Mouse (Mus musculus): ENCODE measurements around the gene Lzts2. TPM values are rescaled to one million over a fixed set of nuclear protein-coding genes. Genes with fewer than 3 reads are reported as not detected.

The Lzts2 gene
- polyA plus RNA-seq, 1 experiment from 2014 or later = 14.8 TPM

DNA sequence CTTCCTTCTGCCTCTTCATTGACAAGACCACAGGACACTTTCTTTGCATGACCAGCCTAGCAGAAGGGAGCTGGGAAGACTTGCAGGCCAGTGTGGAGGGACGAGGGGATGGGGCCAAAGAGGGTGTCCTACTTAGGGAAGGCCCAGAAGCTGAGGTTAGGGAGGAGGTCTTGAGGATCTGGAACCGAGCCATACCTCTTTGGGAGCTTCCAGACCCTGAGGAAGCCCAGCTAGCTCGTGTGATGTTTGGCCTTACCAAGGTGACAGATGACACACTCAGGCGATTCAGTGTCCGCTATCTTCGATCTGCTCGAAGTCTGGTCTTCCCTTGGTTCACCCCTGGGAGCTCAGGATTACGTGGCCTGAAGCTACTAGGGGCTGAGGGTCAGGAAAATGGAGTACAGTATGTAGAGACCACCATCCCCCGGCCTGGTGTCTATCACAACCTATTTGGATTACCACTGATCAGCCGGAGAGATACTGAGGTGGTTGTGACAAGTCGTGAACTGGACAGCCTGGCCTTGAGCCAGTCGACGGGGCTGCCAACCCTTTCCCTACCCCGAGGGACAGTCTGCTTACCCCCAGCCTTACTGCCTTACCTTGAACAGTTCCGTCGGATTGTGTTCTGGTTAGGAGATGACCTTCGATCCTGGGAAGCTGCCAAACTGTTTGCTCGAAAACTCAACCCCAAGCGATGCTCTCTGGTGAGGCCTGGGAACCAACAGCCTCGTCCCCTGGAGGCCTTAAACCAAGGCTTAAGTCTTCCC lies 6.6 kb upstream of the Lzts2 start:
- H3K4me3 ChIP-seq (ENCODE audit: low read length) = no peak overlapping the region
- H3K4me1 ChIP-seq (ENCODE audit: control insufficient read depth, insufficient read depth, low read depth, low read length) = peaks cover 20% of the 10 kb centered on the region
- peak overlapping the region; percentile 85 for H3K4me2 ChIP-seq (ENCODE audit: low read length)
- ATAC-seq = no peak
- H3K27ac ChIP-seq (ENCODE audit: low read depth, low read length) = no peak overlapping the region; the same call in 1 of the 2 replicates
- no peaks in the 10 kb centered on the region for H3K9me3 ChIP-seq (ENCODE audit: control insufficient read depth, low read length)
- no peaks in the 10 kb centered on the region for H3K27me3 ChIP-seq (replicated peaks; ENCODE audit: control insufficient read depth, insufficient read depth, low read length)
- WGBS = 94% methylated on average over 20 of the region's 20 CpGs
- peak overlapping the region; percentile 86; the same call in 1 of the 2 replicates for H3K9ac ChIP-seq (ENCODE audit: low read depth, low read length)
- peaks cover 20% of the 10 kb centered on the region for H3K36me3 ChIP-seq (ENCODE audit: control insufficient read depth, insufficient read depth, low read length)

- no peak for ATAC-seq
- no peaks in the 10 kb centered on the region for H3K9me3 ChIP-seq (ENCODE audit: control insufficient read depth, low read length)
- no peak overlapping the region for H3K27ac ChIP-seq (ENCODE audit: low read depth, low read length)
- no peak overlapping the region for H3K4me3 ChIP-seq (ENCODE audit: low read length)
- WGBS = 92% methylated on average over 4 of the region's 4 CpGs
- peaks cover 18% of the 10 kb centered on the region for H3K36me3 ChIP-seq (ENCODE audit: control insufficient read depth, insufficient read depth, low read length)
- no peak overlapping the region for H3K9ac ChIP-seq (ENCODE audit: low read depth, low read length)
- no peak overlapping the region for H3K4me2 ChIP-seq (ENCODE audit: low read length)
- peaks cover 22% of the 10 kb centered on the region for H3K4me1 ChIP-seq (ENCODE audit: control insufficient read depth, insufficient read depth, low read depth, low read length)
- H3K27me3 ChIP-seq (replicated peaks; ENCODE audit: control insufficient read depth, insufficient read depth, low read length) = no peaks in the 10 kb centered on the region
Observed at GRCm38 (mm10) chr19:45010646-45011045, 3.6 kb upstream of the Lzts2 start.

DNA sequence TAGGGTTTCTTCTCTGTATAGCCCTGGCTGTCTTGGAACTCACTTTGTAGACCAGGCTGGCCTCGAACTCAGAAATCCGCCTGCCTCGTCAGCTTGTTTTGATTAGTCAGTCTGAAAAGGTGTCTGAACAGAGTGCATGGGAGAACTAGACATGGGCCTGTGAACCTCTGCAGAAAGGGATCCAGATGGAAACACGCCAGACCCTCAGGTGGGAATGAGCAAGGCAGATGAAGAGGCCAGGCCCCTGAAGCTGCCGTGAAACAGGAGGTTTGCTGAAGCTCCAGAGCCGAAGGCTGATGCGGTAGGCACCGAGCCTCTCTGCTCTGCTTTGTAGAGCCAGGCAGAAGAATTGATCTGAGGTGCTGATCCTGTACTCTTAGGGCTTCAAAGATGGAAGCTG lies 2.0 kb upstream of the Lzts2 start:
- WGBS = 85% methylated on average over 8 of the region's 8 CpGs
- no peak for ATAC-seq
- H3K4me2 ChIP-seq (ENCODE audit: low read length) = no peak overlapping the region
- no peak overlapping the region for H3K9ac ChIP-seq (ENCODE audit: low read depth, low read length)
- H3K27ac ChIP-seq (ENCODE audit: low read depth, low read length) = peak overlapping the region; percentile 26; the same call in 1 of the 2 replicates
- peaks cover 31% of the 10 kb centered on the region for H3K4me1 ChIP-seq (ENCODE audit: control insufficient read depth, insufficient read depth, low read depth, low read length)
- no peak overlapping the region for H3K4me3 ChIP-seq (ENCODE audit: low read length)
- H3K9me3 ChIP-seq (ENCODE audit: control insufficient read depth, low read length) = no peaks in the 10 kb centered on the region
- H3K36me3 ChIP-seq (ENCODE audit: control insufficient read depth, insufficient read depth, low read length) = peaks cover 18% of the 10 kb centered on the region
- H3K27me3 ChIP-seq (replicated peaks; ENCODE audit: control insufficient read depth, insufficient read depth, low read length) = no peaks in the 10 kb centered on the region

GRCm38 (mm10) chr19:45012636-45013035 lies 1.6 kb upstream of the Lzts2 start:
- peak overlapping the region; percentile 26; the same call in 1 of the 2 replicates for H3K27ac ChIP-seq (ENCODE audit: low read depth, low read length)
- no peak overlapping the region for H3K4me3 ChIP-seq (ENCODE audit: low read length)
- H3K27me3 ChIP-seq (replicated peaks; ENCODE audit: control insufficient read depth, insufficient read depth, low read length) = no peaks in the 10 kb centered on the region
- ATAC-seq = no peak
- peaks cover 30% of the 10 kb centered on the region for H3K4me1 ChIP-seq (ENCODE audit: control insufficient read depth, insufficient read depth, low read depth, low read length)
- peaks cover 18% of the 10 kb centered on the region for H3K36me3 ChIP-seq (ENCODE audit: control insufficient read depth, insufficient read depth, low read length)
- H3K9me3 ChIP-seq (ENCODE audit: control insufficient read depth, low read length) = no peaks in the 10 kb centered on the region
- WGBS = 42% methylated on average over 6 of the region's 6 CpGs
- H3K4me2 ChIP-seq (ENCODE audit: low read length) = no peak overlapping the region
- no peak overlapping the region for H3K9ac ChIP-seq (ENCODE audit: low read depth, low read length)

DNA sequence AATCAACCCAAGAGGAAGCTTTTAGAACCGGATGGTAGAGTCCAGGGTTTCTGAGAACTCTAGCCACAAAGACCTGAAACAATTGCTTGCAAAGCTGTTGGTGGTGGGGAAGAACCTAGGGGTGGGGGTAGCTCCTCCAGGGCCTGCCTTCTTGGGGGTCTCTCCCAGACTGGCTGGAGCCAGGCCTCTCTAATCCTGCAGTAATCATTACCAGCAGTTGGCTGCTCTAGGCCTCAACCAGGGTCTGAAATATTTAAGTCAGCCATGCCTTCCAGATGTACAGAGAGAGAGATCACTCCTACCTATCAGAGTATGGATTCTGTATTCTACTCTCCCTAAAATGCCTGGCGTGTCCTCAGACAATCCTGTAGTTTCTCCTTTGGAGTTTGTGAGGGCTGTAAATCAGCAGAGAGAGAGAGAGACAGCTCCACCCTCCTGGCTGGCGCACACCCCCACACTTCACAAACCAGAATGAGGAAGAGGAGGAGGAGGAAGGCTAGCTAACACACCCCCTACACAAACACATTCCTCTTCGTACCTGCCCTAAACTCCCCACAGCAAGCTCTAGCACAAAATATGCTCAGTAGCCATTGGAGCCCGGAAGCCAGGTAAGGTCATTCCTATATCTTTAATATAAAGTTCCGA lies 511 bp upstream of the Lzts2 start:
- H3K4me1 ChIP-seq (ENCODE audit: control insufficient read depth, insufficient read depth, low read depth, low read length) = peaks cover 34% of the 10 kb centered on the region
- no peak overlapping the region for H3K4me2 ChIP-seq (ENCODE audit: low read length)
- H3K4me3 ChIP-seq (ENCODE audit: low read length) = no peak overlapping the region
- no peaks in the 10 kb centered on the region for H3K9me3 ChIP-seq (ENCODE audit: control insufficient read depth, low read length)
- H3K9ac ChIP-seq (ENCODE audit: low read depth, low read length) = no peak overlapping the region
- H3K27me3 ChIP-seq (replicated peaks; ENCODE audit: control insufficient read depth, insufficient read depth, low read length) = no peaks in the 10 kb centered on the region
- peaks cover 15% of the 10 kb centered on the region for H3K36me3 ChIP-seq (ENCODE audit: control insufficient read depth, insufficient read depth, low read length)
- H3K27ac ChIP-seq (ENCODE audit: low read depth, low read length) = no peak overlapping the region
- WGBS = 75% methylated on average over 6 of the region's 6 CpGs
- ATAC-seq = no peak

DNA sequence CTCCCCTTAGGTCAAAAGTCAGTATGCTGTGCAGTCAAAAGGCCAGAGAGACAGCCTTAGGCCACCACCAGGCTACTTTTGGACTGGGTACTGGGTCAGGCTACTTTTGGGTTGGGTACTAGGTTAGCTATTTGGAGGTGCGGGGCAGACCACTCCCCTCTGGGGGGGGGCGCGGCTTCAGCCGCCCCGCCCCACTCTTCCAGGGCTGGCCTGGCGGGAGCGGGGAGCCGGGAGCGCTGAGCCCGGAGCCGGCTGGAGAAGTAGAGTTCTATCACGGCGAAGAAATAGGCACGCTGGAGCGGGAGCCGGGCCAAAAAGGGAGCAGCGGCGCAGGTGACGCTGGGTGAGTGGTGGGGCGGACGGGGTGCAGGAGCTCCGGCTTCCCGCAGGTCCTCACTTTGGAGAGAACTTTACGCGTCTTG lies 778 bp downstream of the Lzts2 start:
- Histone ChIP-seq H3K27ac (ENCODE audit: low read depth, low read length) (no peak overlapping the region), H3K4me1 (ENCODE audit: control insufficient read depth, insufficient read depth, low read depth, low read length) (peaks cover 41% of the 10 kb centered on the region), H3K9ac (ENCODE audit: low read depth, low read length) (peak overlapping the region; percentile 37), H3K4me2 (ENCODE audit: low read length) (peak overlapping the region; percentile 78), H3K4me3 (ENCODE audit: low read length) (peak overlapping the region; percentile 37), H3K27me3 (replicated peaks; ENCODE audit: control insufficient read depth, insufficient read depth, low read length) (no peaks in the 10 kb centered on the region), H3K36me3 (ENCODE audit: control insufficient read depth, insufficient read depth, low read length) (peaks cover 15% of the 10 kb centered on the region), H3K9me3 (ENCODE audit: control insufficient read depth, low read length) (no peaks in the 10 kb centered on the region)
- no peak for ATAC-seq
- 2% methylated on average over 23 of the region's 25 CpGs for WGBS

GRCm38 (mm10) chr19:45015518-45016281 lies 1.5 kb downstream of the Lzts2 start:
- WGBS = under 1% methylated on average over 31 of the region's 34 CpGs
- H3K9me3 ChIP-seq (ENCODE audit: control insufficient read depth, low read length) = no peaks in the 10 kb centered on the region
- peaks cover 10% of the 10 kb centered on the region for H3K36me3 ChIP-seq (ENCODE audit: control insufficient read depth, insufficient read depth, low read length)
- peak overlapping the region; percentile 78 for H3K4me2 ChIP-seq (ENCODE audit: low read length)
- H3K27ac ChIP-seq (ENCODE audit: low read depth, low read length) = peak overlapping the region; percentile 96
- ATAC-seq = peak; percentile 10
- peaks cover 47% of the 10 kb centered on the region for H3K4me1 ChIP-seq (ENCODE audit: control insufficient read depth, insufficient read depth, low read depth, low read length)
- H3K4me3 ChIP-seq (ENCODE audit: low read length) = peak overlapping the region; percentile 37
- H3K9ac ChIP-seq (ENCODE audit: low read depth, low read length) = peak overlapping the region; percentile 37
- H3K27me3 ChIP-seq (replicated peaks; ENCODE audit: control insufficient read depth, insufficient read depth, low read length) = no peaks in the 10 kb centered on the region

DNA sequence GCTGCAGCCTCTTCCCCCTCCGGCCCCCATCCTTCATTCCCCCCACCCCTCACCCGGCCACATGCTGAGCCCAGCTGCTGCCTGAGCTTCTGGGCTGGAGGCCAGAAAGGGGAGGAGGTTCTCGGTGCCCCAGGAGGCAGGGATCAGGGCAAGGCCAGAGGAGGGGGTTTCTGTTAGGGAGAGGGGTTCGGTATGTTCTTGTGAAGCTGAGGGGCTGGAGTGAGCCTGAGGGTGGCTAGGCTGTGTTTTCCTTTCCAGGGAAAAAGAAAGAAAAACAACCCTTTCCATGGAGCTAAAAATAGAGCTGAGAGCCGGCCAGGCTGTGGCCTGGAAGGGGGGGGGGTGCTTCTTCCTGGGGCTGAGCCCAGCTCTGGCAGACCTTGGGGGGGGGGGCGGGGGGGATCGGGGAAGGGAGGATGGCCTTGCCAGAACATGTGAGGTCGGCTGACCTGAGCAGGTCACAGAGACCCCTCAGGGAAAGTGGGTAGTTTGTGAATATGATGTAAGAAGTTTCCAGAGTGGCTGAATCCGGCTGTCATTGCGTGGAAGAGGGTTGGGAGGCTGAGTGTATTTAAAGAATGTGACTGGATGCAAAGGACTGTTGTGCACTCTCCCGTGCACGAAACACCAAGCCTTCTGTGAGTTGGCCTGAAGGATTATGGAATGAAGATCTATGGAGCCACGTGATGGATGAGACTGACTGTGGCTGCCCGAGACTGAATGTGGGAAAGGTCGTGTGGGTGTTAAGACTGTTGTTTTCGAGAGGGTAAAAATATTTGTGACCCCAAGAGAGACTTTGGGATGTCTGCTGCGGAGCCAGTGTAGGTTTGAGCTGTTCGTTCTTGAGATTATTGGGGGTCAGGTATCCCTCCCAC lies 2.4 kb downstream of the Lzts2 start:
- H3K9ac ChIP-seq (ENCODE audit: low read depth, low read length) = peak overlapping the region; percentile 78
- peaks cover 3% of the 10 kb centered on the region; the same call in 1 of the 2 replicates for H3K36me3 ChIP-seq (ENCODE audit: control insufficient read depth, insufficient read depth, low read length)
- H3K4me3 ChIP-seq (ENCODE audit: low read length) = peak overlapping the region; percentile 54
- ATAC-seq = peak; percentile 32
- H3K4me2 ChIP-seq (ENCODE audit: low read length) = peak overlapping the region; percentile 78
- peak overlapping the region; percentile 96 for H3K27ac ChIP-seq (ENCODE audit: low read depth, low read length)
- H3K4me1 ChIP-seq (ENCODE audit: control insufficient read depth, insufficient read depth, low read depth, low read length) = peaks cover 52% of the 10 kb centered on the region
- WGBS = 1% methylated on average over 17 of the region's 18 CpGs
- H3K27me3 ChIP-seq (replicated peaks; ENCODE audit: control insufficient read depth, insufficient read depth, low read length) = no peaks in the 10 kb centered on the region
- no peaks in the 10 kb centered on the region for H3K9me3 ChIP-seq (ENCODE audit: control insufficient read depth, low read length)
